Mouse (Mus musculus): ENCODE results near the gene Tspan11. TPM values are rescaled to one million over a fixed set of nuclear protein-coding genes. Genes with fewer than 3 reads are reported as not detected.

Tspan11 gene
- 14.3 TPM in 2 replicates for polyA plus RNA-seq (2014; fragmentation: Nextera tagmentation; extraction: Ambion mirVana)

DNA sequence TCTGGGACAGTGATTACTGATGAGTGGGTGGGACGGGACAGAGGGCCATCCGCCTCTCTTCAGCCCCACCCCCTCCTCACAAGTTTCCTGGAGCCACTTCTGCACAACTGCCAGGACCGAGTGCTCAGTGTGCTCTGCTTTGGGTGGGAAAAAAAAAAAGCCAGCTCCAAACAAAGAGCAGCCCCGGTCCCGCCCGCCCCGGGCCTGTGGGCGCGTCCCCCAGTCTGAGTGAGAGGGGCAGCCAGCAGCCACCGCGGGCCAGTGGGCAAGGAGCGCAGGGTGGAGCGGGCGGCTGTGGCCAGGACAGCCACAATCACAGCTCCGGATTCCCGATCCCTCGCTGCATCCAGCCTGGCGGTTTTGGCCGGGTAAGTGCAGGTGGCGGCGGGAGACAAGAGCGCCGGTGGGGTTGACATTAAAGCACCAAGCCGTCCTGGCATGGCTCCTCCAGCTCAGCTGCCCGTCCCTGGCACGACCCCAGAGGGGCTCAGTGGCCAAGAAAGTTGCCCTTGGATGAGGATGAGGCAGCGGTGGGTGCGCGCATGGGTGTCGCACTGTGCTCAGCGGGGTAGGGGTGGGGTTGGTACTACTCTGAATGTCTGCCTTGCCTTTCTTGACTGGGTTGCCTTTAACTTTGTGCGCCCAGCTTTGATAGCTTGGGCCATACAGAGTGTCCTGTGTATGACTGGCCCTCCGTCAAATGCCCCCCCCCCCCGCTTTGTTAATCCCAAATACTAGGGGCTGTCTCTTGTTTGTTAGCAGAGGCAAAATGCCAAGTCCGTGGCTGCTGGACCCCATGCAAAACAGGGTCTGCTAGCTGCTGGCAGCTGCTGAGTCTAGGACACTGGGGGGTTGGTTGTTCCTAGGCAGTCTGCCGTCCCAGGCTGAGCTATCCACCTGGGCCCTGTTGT lies at the start of gene Tspan11:
Gene Tspan11 (plus strand): TSS at position 79 of the 911 bp plus-strand sequence.
- no peaks in the 10 kb centered on the region for H3K27me3 ChIP-seq (ENCODE audit: control insufficient read depth, insufficient read depth, low read length)
- DNase-seq (ENCODE audit: low spot score), result peak; percentile 62
- peak within 1 kb of the TSS; percentile 25; the same call in 1 of the 2 replicates for H3K27ac ChIP-seq (replicated peaks; ENCODE audit: low read depth, low read length)
- H3K4me1 ChIP-seq (ENCODE audit: control insufficient read depth, insufficient read depth, low read length), result no peaks in the 10 kb centered on the region
- peak within 1 kb of the TSS; percentile 77 for H3K9ac ChIP-seq (replicated peaks; ENCODE audit: low read length)
- under 1% methylated on average over 36 of the region's 36 CpGs for WGBS
- peak; percentile 49 for ATAC-seq (replicated peaks; ENCODE audit: insufficient number of reproducible peaks, low FRiP score, low TSS enrichment, low read depth)
- H3K9me3 ChIP-seq (replicated peaks; ENCODE audit: control insufficient read depth, low read length), result no peaks in the 10 kb centered on the region
- no peaks in the 10 kb centered on the region for H3K36me3 ChIP-seq (replicated peaks; ENCODE audit: control insufficient read depth, insufficient read depth, low read depth, low read length)
- peak within 1 kb of the TSS; percentile 92 for H3K4me2 ChIP-seq (ENCODE audit: low read depth, low read length)
- peak within 1 kb of the TSS; percentile 49 for H3K4me3 ChIP-seq (ENCODE audit: low read depth, low read length)

DNA sequence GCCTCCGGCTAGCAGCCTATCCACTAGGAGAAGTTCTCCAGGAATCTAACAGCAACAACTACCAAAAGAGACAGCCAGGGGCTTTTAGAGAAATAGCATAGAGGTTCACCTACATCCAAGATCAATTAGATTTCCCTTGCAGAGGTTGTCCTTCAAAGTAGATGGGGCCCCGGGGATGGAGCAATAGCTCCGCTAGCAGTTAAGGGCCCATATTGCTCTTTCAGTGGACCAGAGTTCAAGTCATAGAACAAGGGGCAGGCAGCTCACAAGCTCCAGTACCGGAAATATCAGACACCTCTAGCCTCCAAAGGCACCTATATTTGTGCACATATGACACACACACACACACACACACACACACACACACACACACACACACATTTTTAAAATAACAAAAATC lies 49.5 kb upstream of the Tspan11 start:
- 95% methylated on average over 4 of the region's 4 CpGs for WGBS
- H3K9me3 ChIP-seq (replicated peaks; ENCODE audit: control insufficient read depth, low read length), result no peaks in the 10 kb centered on the region
- no peak for DNase-seq (ENCODE audit: low spot score)

DNA sequence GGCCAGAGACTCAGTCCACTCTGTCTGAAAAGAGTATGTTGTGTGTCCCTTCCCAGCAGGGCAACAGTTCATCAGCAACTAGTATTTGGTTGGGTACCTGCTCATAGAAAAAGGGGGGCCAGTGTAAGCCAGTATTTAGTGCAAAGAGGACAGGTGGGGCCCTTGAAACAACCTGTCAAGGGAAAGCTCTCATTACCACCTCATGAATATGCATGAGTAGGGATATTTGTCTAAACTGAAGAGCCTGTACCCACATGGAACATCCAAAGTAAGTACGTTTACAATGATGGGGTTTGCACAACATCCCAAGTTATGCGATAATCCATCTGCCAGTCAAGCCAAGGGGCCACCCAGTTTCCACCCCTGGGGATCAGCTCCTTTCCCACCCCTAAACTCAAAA lies 47.9 kb upstream of the Tspan11 start:
- no peak overlapping the region for H3K4me3 ChIP-seq (ENCODE audit: low read depth, low read length)
- H3K36me3 ChIP-seq (replicated peaks; ENCODE audit: control insufficient read depth, insufficient read depth, low read depth, low read length), result no peaks in the 10 kb centered on the region
- no peak overlapping the region for H3K4me2 ChIP-seq (ENCODE audit: low read depth, low read length)
- H3K9ac ChIP-seq (replicated peaks; ENCODE audit: low read length), result no peak overlapping the region
- H3K27me3 ChIP-seq (ENCODE audit: control insufficient read depth, insufficient read depth, low read length), result no peaks in the 10 kb centered on the region
- no peaks in the 10 kb centered on the region for H3K4me1 ChIP-seq (ENCODE audit: control insufficient read depth, insufficient read depth, low read length)
- WGBS, result 83% methylated on average over 2 of the region's 2 CpGs
- H3K9me3 ChIP-seq (replicated peaks; ENCODE audit: control insufficient read depth, low read length), result no peaks in the 10 kb centered on the region
- DNase-seq (ENCODE audit: low spot score) (no peak), ATAC-seq (replicated peaks; ENCODE audit: insufficient number of reproducible peaks, low FRiP score, low TSS enrichment, low read depth) (no peak)
- no peak overlapping the region for H3K27ac ChIP-seq (replicated peaks; ENCODE audit: low read depth, low read length)

More for the DNA sequence above, 49.5 kb upstream of the Tspan11 start:
- H3K4me2 ChIP-seq (ENCODE audit: low read depth, low read length), result no peak overlapping the region
- H3K27me3 ChIP-seq (ENCODE audit: control insufficient read depth, insufficient read depth, low read length), result no peaks in the 10 kb centered on the region
- no peaks in the 10 kb centered on the region for H3K4me1 ChIP-seq (ENCODE audit: control insufficient read depth, insufficient read depth, low read length)
- H3K4me3 ChIP-seq (ENCODE audit: low read depth, low read length), result no peak overlapping the region
- no peaks in the 10 kb centered on the region for H3K36me3 ChIP-seq (replicated peaks; ENCODE audit: control insufficient read depth, insufficient read depth, low read depth, low read length)
- ATAC-seq (replicated peaks; ENCODE audit: insufficient number of reproducible peaks, low FRiP score, low TSS enrichment, low read depth), result no peak
- no peak overlapping the region for H3K9ac ChIP-seq (replicated peaks; ENCODE audit: low read length)
- H3K27ac ChIP-seq (replicated peaks; ENCODE audit: low read depth, low read length), result no peak overlapping the region

DNA sequence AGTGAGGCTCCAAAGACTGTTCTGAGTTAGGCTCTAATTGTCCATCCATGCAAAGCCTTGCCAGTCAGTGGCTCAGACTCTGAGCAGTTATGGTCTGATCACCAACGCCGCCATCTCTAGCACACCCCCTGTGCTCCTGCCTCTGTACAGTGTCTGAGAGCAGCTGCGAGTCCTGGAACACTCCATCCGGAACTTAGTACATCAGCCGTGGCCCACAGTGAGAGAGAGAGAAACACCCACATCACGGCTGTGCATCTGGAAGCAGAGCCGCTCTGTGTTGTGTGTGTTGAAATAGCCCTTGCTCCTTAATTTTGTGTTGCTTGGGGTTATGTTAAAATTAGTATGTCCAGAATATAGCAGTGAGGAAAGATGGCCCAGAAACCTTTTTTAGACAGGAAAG lies 47.2 kb upstream of the Tspan11 start:
- Histone ChIP-seq H3K27ac (replicated peaks; ENCODE audit: low read depth, low read length) (no peak overlapping the region), H3K9ac (replicated peaks; ENCODE audit: low read length) (no peak overlapping the region), H3K4me3 (ENCODE audit: low read depth, low read length) (no peak overlapping the region), H3K36me3 (replicated peaks; ENCODE audit: control insufficient read depth, insufficient read depth, low read depth, low read length) (no peaks in the 10 kb centered on the region), H3K9me3 (replicated peaks; ENCODE audit: control insufficient read depth, low read length) (no peaks in the 10 kb centered on the region), H3K27me3 (ENCODE audit: control insufficient read depth, insufficient read depth, low read length) (no peaks in the 10 kb centered on the region), H3K4me1 (ENCODE audit: control insufficient read depth, insufficient read depth, low read length) (no peaks in the 10 kb centered on the region), H3K4me2 (ENCODE audit: low read depth, low read length) (no peak overlapping the region)
- 78% methylated on average over 7 of the region's 7 CpGs for WGBS
- no peak for DNase-seq (ENCODE audit: low spot score)
- ATAC-seq (replicated peaks; ENCODE audit: insufficient number of reproducible peaks, low FRiP score, low TSS enrichment, low read depth), result no peak

DNA sequence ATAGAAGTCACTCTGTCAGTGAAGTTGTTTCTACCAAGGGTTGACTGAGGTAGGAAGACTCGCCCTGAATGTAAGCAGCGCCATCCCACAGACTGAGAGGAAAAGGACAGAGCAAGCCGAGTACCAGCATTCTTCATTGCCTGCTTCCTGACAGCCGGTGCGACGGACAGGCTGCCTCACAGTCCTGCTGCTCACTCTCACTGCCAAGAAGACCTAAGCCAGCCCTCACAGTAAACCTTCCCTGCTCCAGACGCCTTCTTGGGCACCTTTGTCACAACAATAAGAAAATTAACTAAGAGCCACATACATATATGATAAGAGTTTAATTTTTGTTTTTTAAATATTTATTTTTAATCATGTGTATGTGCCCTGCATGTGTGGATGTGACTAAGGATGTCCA lies 46.1 kb upstream of the Tspan11 start:
- 74% methylated on average over 7 of the region's 7 CpGs for WGBS

DNA sequence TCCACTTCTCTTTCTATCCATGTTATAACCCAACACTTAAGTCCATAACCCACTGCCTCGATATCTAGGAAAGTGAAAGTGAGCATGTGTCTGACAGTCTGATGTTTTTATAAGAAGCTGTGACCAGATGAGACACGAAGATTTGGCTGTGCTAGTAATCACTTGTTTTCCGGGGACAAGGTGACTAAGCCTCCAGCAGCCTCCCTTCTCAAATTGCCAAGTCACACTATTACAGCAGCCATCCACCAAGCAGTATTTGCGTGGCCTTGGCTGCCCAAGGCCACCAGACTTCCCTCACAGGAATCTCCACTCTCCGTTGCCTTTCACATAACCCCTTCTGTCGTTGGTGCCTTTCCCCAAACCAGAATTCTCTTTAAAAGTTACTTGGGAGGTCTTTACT lies 40.9 kb upstream of the Tspan11 start:
- no peaks in the 10 kb centered on the region for H3K27me3 ChIP-seq (ENCODE audit: control insufficient read depth, insufficient read depth, low read length)
- no peak overlapping the region for H3K9ac ChIP-seq (replicated peaks; ENCODE audit: low read length)
- no peak for DNase-seq (ENCODE audit: low spot score)
- no peaks in the 10 kb centered on the region for H3K9me3 ChIP-seq (replicated peaks; ENCODE audit: control insufficient read depth, low read length)
- no peaks in the 10 kb centered on the region for H3K36me3 ChIP-seq (replicated peaks; ENCODE audit: control insufficient read depth, insufficient read depth, low read depth, low read length)
- H3K4me1 ChIP-seq (ENCODE audit: control insufficient read depth, insufficient read depth, low read length), result no peaks in the 10 kb centered on the region
- no peak overlapping the region for H3K4me3 ChIP-seq (ENCODE audit: low read depth, low read length)
- WGBS, result 80% methylated on average over 6 of the region's 6 CpGs
- no peak overlapping the region for H3K4me2 ChIP-seq (ENCODE audit: low read depth, low read length)
- ATAC-seq (replicated peaks; ENCODE audit: insufficient number of reproducible peaks, low FRiP score, low TSS enrichment, low read depth), result no peak
- no peak overlapping the region for H3K27ac ChIP-seq (replicated peaks; ENCODE audit: low read depth, low read length)

More for the DNA sequence above, 46.1 kb upstream of the Tspan11 start:
- ATAC-seq (replicated peaks; ENCODE audit: insufficient number of reproducible peaks, low FRiP score, low TSS enrichment, low read depth) (no peak), DNase-seq (ENCODE audit: low spot score) (no peak)
- Histone ChIP-seq H3K9me3 (replicated peaks; ENCODE audit: control insufficient read depth, low read length) (no peaks in the 10 kb centered on the region), H3K27ac (replicated peaks; ENCODE audit: low read depth, low read length) (no peak overlapping the region), H3K4me2 (ENCODE audit: low read depth, low read length) (no peak overlapping the region), H3K9ac (replicated peaks; ENCODE audit: low read length) (no peak overlapping the region), H3K4me1 (ENCODE audit: control insufficient read depth, insufficient read depth, low read length) (no peaks in the 10 kb centered on the region), H3K4me3 (ENCODE audit: low read depth, low read length) (no peak overlapping the region), H3K36me3 (replicated peaks; ENCODE audit: control insufficient read depth, insufficient read depth, low read depth, low read length) (no peaks in the 10 kb centered on the region), H3K27me3 (ENCODE audit: control insufficient read depth, insufficient read depth, low read length) (no peaks in the 10 kb centered on the region)

DNA sequence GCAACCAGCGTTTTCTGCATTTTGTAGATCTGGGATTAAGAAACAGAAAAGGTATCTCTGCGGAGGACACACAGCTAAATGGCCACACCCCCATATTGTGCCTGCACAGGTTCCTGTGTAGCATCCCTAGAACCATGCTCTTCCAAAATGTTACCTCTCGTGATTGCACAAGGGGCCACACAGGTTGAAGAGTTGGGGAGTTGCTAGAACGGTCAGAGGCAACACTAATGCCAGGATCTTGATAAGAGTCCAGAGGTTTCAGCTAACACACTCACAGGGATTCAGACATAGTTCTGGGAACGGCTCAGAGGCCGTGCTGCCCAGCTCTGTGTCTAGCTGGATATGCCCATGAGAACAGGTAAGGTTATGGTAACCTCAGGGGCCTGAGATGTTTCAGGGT lies 37.9 kb upstream of the Tspan11 start:
- Histone ChIP-seq H3K9me3 (replicated peaks; ENCODE audit: control insufficient read depth, low read length) (no peaks in the 10 kb centered on the region), H3K4me1 (ENCODE audit: control insufficient read depth, insufficient read depth, low read length) (peaks cover 4% of the 10 kb centered on the region; the same call in 1 of the 2 replicates), H3K4me3 (ENCODE audit: low read depth, low read length) (no peak overlapping the region), H3K27me3 (ENCODE audit: control insufficient read depth, insufficient read depth, low read length) (no peaks in the 10 kb centered on the region), H3K27ac (replicated peaks; ENCODE audit: low read depth, low read length) (no peak overlapping the region), H3K4me2 (ENCODE audit: low read depth, low read length) (no peak overlapping the region), H3K9ac (replicated peaks; ENCODE audit: low read length) (no peak overlapping the region), H3K36me3 (replicated peaks; ENCODE audit: control insufficient read depth, insufficient read depth, low read depth, low read length) (no peaks in the 10 kb centered on the region)
- WGBS, result 81% methylated on average over 6 of the region's 6 CpGs
- DNase-seq (ENCODE audit: low spot score) (no peak), ATAC-seq (replicated peaks; ENCODE audit: insufficient number of reproducible peaks, low FRiP score, low TSS enrichment, low read depth) (no peak)

DNA sequence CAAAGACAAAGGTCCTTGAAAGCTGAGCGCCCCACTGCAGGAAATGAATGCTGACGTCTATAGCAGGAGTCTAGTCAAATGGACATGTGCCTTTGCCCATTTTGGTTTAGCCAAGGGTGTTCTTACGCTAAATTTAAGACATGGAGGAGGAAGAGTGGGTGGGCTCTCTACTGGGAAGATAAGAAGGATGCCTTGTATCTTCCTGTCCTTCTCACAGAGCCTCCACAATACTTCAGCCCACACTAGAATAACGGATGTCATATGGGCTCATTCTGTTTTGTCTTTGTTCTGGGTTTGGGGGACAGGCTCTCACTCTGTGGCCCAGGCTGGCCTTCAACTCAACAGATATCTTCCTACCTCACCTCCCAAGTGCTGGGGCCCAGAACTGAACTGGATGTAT lies 35.8 kb upstream of the Tspan11 start:
- Histone ChIP-seq H3K27ac (replicated peaks; ENCODE audit: low read depth, low read length) (no peak overlapping the region), H3K4me1 (ENCODE audit: control insufficient read depth, insufficient read depth, low read length) (peaks cover 4% of the 10 kb centered on the region; the same call in 1 of the 2 replicates), H3K4me2 (ENCODE audit: low read depth, low read length) (no peak overlapping the region), H3K4me3 (ENCODE audit: low read depth, low read length) (no peak overlapping the region), H3K36me3 (replicated peaks; ENCODE audit: control insufficient read depth, insufficient read depth, low read depth, low read length) (no peaks in the 10 kb centered on the region), H3K9me3 (replicated peaks; ENCODE audit: control insufficient read depth, low read length) (no peaks in the 10 kb centered on the region), H3K27me3 (ENCODE audit: control insufficient read depth, insufficient read depth, low read length) (no peaks in the 10 kb centered on the region), H3K9ac (replicated peaks; ENCODE audit: low read length) (no peak overlapping the region)
- WGBS, result 85% methylated on average over 4 of the region's 4 CpGs
- ATAC-seq (replicated peaks; ENCODE audit: insufficient number of reproducible peaks, low FRiP score, low TSS enrichment, low read depth) (no peak), DNase-seq (ENCODE audit: low spot score) (no peak)
